Mouse (Mus musculus) layer of hippocampus, adult 9-11 months (tissue): ENCODE measurements around the gene Defb26.

Source experiments
- DNase-seq: peaks from one replicate; pipeline ENCODE4 v3.0.0; 2022

The Defb26 gene

DNA sequence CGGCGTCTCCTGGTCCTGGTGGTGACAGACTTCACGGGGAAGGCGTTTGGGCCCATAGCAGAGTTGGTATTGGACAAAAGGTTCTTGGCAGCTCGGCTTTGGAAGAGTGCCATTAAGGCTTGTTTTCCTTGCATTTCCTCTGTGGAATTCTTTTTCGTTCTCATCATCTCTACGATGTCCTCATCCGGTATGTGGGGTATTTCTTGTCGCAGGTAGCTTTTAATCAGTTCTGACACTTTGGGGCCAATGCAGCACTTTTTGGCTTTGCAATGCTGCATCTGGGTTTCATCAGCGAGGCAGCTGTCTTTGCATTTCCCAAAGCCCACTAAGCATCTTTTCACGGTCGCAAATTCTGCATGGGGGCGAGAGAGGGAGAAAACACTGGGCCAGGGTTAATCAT, 52.3 kb downstream of the Defb26 start:
- no peak for DNase-seq
